Mouse (Mus musculus): Measurements from ENCODE around the gene Plekhg5. TPM values are rescaled to one million over a fixed set of nuclear protein-coding genes. Genes with fewer than 3 reads are reported as not detected.

The Plekhg5 gene
- 1 to 10 TPM; 6.9 to 9.2 TPM for polyA plus RNA-seq (2017; shearing (Covaris generic))

GRCm38 (mm10) chr4:152072121-152072601 lies at the start of gene Plekhg5:
Plekhg5 (plus strand) TSS chr4:152072498.

GRCm38 (mm10) chr4:152027524-152027923 lies 44.8 kb upstream of the Plekhg5 start, which contains the start of gene Zbtb48:
Zbtb48 (minus strand) TSS chr4:152027671.

GRCm38 (mm10) chr4:152038225-152038984 lies 33.9 kb upstream of the Plekhg5 start, which contains the start of gene Tas1r1:
Tas1r1 (minus strand) TSS chr4:152038568.

GRCm38 (mm10) chr4:152038985-152039830 lies 33.1 kb upstream of the Plekhg5 start, which contains the start of gene Nol9:
Nol9 (plus strand) TSS chr4:152039321.

GRCm38 (mm10) chr4:152115921-152116612 lies 43.8 kb downstream of the Plekhg5 start, which contains the start of gene Tnfrsf25:
Tnfrsf25 (plus strand) TSS chr4:152115934.

GRCm38 (mm10) chr4:152151966-152152544 lies 79.8 kb downstream of the Plekhg5 start, which contains the start of gene Espn:
Espn (minus strand) TSS chr4:152152371.

GRCm38 (mm10) chr4:152158585-152159284 lies 86.4 kb downstream of the Plekhg5 start, which contains the start of gene Hes2:
Hes2 (plus strand) TSS chr4:152158867.

Other genes starting within 250 kb of the Plekhg5 start
- 10 to 100 TPM; 40.4 to 59.0 TPM for gene Camta1, start 210.6 kb upstream of the Plekhg5 start, polyA plus RNA-seq (2017; shearing (Covaris generic))
- gene Dnajc11, start 138.8 kb upstream of the Plekhg5 start, polyA plus RNA-seq (2017; shearing (Covaris generic)), result 10 to 100 TPM; 39.6 to 50.9 TPM
- gene Thap3, start 83.5 kb upstream of the Plekhg5 start, polyA plus RNA-seq (2017; shearing (Covaris generic)), result 100 to 1,000 TPM in 1 of 2 experiments, 10 to 100 TPM in 1; 96.1 to 108 TPM
- gene Phf13, start 76.2 kb upstream of the Plekhg5 start, polyA plus RNA-seq (2017; shearing (Covaris generic)), result 10 to 100 TPM in 1 of 2 experiments, 1 to 10 TPM in 1; 9.8 to 17.5 TPM
- gene Klhl21, start 63.7 kb upstream of the Plekhg5 start, polyA plus RNA-seq (2017; shearing (Covaris generic)), result 10 to 100 TPM; 10.1 to 14.7 TPM
- gene Zbtb48, start 44.8 kb upstream of the Plekhg5 start, polyA plus RNA-seq (2017; shearing (Covaris generic)), result 10 to 100 TPM; 21.2 to 27.7 TPM
- gene Tas1r1, start 33.9 kb upstream of the Plekhg5 start, polyA plus RNA-seq (2017; shearing (Covaris generic)), result under 1 TPM in 1 of 2 experiments, not detected in 1; 0.07 TPM
- gene Nol9, start 33.2 kb upstream of the Plekhg5 start, polyA plus RNA-seq (2017; shearing (Covaris generic)), result 10 to 100 TPM; 36.6 to 38.0 TPM
- 100 to 1,000 TPM; 104 to 200 TPM for gene Tnfrsf25, start 43.4 kb downstream of the Plekhg5 start, polyA plus RNA-seq (2017; shearing (Covaris generic))
- 10 to 100 TPM; 22.4 to 22.6 TPM for gene Espn, start 79.9 kb downstream of the Plekhg5 start, polyA plus RNA-seq (2017; shearing (Covaris generic))
- under 1 TPM in 1 of 2 experiments, not detected in 1; 0.17 TPM for gene Hes2, start 86.4 kb downstream of the Plekhg5 start, polyA plus RNA-seq (2017; shearing (Covaris generic))
- gene Acot7, start 105.6 kb downstream of the Plekhg5 start, polyA plus RNA-seq (2017; shearing (Covaris generic)), result 100 to 1,000 TPM in 1 of 2 experiments, 10 to 100 TPM in 1; 53.7 to 161 TPM
- gene Gpr153, start 201.7 kb downstream of the Plekhg5 start, polyA plus RNA-seq (2017; shearing (Covaris generic)), result under 1 TPM; 0.20 to 0.23 TPM
- gene Hes3, start 219.2 kb downstream of the Plekhg5 start, polyA plus RNA-seq (2017; shearing (Covaris generic)), result under 1 TPM in 1 of 2 experiments, not detected in 1; 0.18 TPM
- gene Icmt, start 224.7 kb downstream of the Plekhg5 start, polyA plus RNA-seq (2017; shearing (Covaris generic)), result 10 to 100 TPM; 13.3 to 19.7 TPM
- gene Rnf207, start 246.5 kb downstream of the Plekhg5 start, polyA plus RNA-seq (2017; shearing (Covaris generic)), result under 1 TPM in 1 of 2 experiments, not detected in 1; 0.31 TPM

Data from activated CD4-positive, CD25-positive, alpha-beta regulatory T cell (primary cell).